Mouse (Mus musculus) myocyte (in vitro differentiated cells): ENCODE measurements around the gene Csmd2.

Experiments
- CEBPB ChIP-seq: IDR thresholded peaks from 2 replicates; pipeline ENCODE4 v1.6.1; 2011; ENCODE audit warnings: mild to moderate bottlenecking, moderate library complexity; ENCODE audit not compliant: poor library complexity, insufficient read depth, severe bottlenecking
- E2F4 ChIP-seq: IDR thresholded peaks from one replicate; pipeline ENCODE4 v1.6.1; 2011; ENCODE audit warnings: mild to moderate bottlenecking, control low read depth, moderate library complexity; ENCODE audit not compliant: insufficient read depth
- MAX ChIP-seq: IDR thresholded peaks from one replicate; pipeline ENCODE4 v1.6.1; 2011; ENCODE audit warnings: low read depth, mild to moderate bottlenecking, control low read depth
- MYOD1 ChIP-seq, 3 experiments: IDR thresholded peaks; one replicate each; pipeline ENCODE4 v1.6.1; 2011; ENCODE audit warnings: control low read depth in 2 of 3, low read depth in 2 of 3, mild to moderate bottlenecking in 2 of 3, moderate library complexity in 1 of 3; ENCODE audit not compliant: insufficient read length in 2 of 3, control insufficient read depth in 1 of 3
- POLR2A ChIP-seq: IDR thresholded peaks from one replicate; pipeline ENCODE4 v1.6.1; 2011; ENCODE audit warnings: low read depth, mild to moderate bottlenecking, control low read depth, moderate library complexity; ENCODE audit not compliant: insufficient read length
- USF1 ChIP-seq: IDR thresholded peaks from one replicate; pipeline ENCODE4 v1.6.1; 2011; ENCODE audit warnings: low read depth, mild to moderate bottlenecking, control low read depth, moderate library complexity

DNA sequence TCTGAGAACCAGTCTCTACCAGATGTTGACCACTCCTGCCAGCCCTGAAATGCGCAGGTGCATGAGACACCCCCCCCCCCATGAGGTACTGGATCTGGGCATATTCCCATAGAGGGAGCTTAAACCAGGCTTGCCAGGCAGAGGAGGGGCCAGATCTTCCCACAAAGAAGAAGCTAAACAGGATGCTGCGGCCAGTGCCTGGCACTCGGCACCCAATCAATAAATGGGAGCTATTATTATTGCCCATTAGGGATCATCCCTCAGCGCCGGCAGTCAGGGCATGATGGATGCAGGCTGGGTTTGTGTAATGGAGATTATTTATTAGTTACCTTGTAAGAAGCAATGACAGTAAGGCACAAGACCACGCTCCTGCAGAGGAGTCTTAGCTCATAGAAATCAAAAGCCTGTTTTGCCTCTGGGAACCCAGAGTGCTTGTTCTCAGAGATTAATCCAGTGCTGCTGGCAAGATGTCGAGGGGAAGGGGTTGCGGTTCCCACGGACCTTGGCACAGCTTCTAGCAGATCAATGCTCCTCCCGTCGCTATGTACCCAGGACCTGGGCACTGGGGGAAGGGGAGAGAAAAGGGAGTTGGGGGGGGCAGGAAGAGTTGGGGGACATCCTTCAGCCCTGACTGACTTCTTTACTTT, 146.8 kb downstream of the Csmd2 start:
- TF ChIP-seq E2F4 (no peak), POLR2A (no peak), MAX (no peak), CEBPB (no peak), MYOD1 (IDR thresholded peaks at IDR 0.05; ENCODE audit: control insufficient read depth in 1 of 3, insufficient read length in 2 of 3, low read depth in 2 of 3) (no peak), USF1 (no peak)
